Mouse (Mus musculus): ENCODE measurements around the gene Acp4. TPM values are rescaled to one million over a fixed set of nuclear protein-coding genes. Genes with fewer than 3 reads are reported as not detected.

Gene Acp4
- total RNA-seq, 1 experiment, result 0.18 TPM

DNA sequence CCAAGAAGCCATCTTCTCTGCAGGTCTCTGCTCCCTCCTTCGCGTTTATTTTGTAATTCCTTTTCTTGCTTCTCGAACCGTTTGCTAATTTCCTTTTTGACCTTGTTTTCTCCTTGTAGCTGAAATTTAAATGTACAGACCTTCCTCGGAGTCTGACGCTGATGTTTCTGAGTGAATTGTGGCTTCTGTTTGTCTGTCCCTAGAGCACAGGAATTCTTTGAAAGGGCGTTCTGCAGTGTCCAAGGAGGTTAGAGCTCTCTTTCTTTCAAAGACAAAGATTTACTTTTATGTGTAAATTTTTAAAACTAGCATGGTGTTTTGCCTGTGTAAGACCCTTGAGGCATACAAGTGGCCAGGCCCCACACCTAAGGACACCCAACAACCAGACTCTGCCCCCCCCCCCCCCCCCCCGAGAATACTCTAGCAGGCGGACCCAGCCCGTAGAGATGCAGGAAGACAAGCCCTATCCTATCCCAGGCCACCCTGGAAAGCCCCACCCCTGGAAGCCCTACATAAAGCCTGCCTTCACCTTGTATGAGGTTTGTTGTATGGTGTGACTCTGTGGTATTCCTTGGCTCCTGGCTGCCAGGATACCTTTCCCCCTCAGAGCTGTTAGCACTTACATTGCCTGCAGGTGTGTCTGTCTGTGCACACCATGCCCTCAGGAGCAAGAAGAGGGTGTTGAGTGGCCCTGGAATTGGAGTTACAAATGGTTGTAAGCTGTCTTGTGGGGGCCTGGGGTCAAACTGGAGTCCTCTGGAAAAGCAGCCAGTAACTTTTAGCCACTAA is 19.5 kb upstream of the Acp4 start:
- DNase-seq (ENCODE audit: low read depth, low spot score), result peak; percentile 71
- peak overlapping the region; percentile 23; the same call in 1 of the 2 replicates for H3K9ac ChIP-seq (ENCODE audit: insufficient read depth, low read depth, low read length, poor library complexity, severe bottlenecking)
- peak overlapping the region; percentile 95 for H3K27ac ChIP-seq (ENCODE audit: insufficient read depth, low read depth, low read length, poor library complexity, severe bottlenecking)
- TF ChIP-seq ZNF384 (IDR thresholded peaks at IDR 0.05; ENCODE audit: low read depth, low read length) (no peak), ZC3H11A (IDR thresholded peaks at IDR 0.05; ENCODE audit: borderline replicate concordance, low read depth, low read length) (no peak), CHD2 (IDR thresholded peaks at IDR 0.05; ENCODE audit: low read depth, low read length) (no peak), HCFC1 (IDR thresholded peaks at IDR 0.05; ENCODE audit: borderline replicate concordance, insufficient read depth, low read length) (no peak), MAFK (IDR thresholded peaks at IDR 0.05; ENCODE audit: insufficient read depth, low read depth, low read length) (no peak)
- H3K4me1 ChIP-seq (ENCODE audit: control insufficient read depth in 2 of 2, insufficient read depth in 2 of 2, low read length in 2 of 2, poor library complexity in 1 of 2), result peaks cover 0 to 18% of the 10 kb centered on the region in 2 experiments; a peak in 2 of 4 replicates
- no peaks in the 10 kb centered on the region for H3K9me3 ChIP-seq (ENCODE audit: control insufficient read depth, insufficient read depth, low read depth, low read length)
- H3K36me3 ChIP-seq (ENCODE audit: control insufficient read depth, insufficient read depth, low read length, poor library complexity, severe bottlenecking), result no peaks in the 10 kb centered on the region
- in situ Hi-C loops (cut with MboI; ENCODE audit: low sequenced_read_pairs in 2 of 2, unreplicated experiment in 2 of 2), result no loop called here
- H3K4me3 ChIP-seq (ENCODE audit: insufficient read depth in 1 of 2, low read depth in 1 of 2, low read length in 2 of 2, poor library complexity in 1 of 2, severe bottlenecking in 1 of 2), result 0 out of 4 replicates have a peak overlapping the region, but pooled peaks of 1 of the 2 experiments have one; percentile 16

DNA sequence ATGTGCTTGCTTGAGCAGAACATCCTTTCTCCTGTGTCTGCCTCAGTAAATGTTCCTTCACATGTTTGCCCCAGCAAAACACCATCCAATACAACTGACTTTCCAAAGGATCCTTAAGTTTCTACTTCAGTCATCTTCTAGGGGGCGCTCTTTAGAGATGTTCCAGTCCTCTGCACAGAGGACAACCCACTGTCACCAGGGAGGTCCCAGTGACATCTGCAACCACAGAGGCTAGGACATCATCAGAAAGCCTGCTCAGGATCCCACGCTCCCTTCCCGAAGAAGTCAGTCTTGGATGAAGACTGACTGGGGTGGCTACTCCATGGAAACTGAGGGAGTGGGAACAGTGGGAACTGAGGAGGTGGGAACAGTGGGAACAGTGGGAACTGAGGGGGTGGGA is 18.4 kb upstream of the Acp4 start:
- no peak for DNase-seq (ENCODE audit: low read depth, low spot score)

DNA sequence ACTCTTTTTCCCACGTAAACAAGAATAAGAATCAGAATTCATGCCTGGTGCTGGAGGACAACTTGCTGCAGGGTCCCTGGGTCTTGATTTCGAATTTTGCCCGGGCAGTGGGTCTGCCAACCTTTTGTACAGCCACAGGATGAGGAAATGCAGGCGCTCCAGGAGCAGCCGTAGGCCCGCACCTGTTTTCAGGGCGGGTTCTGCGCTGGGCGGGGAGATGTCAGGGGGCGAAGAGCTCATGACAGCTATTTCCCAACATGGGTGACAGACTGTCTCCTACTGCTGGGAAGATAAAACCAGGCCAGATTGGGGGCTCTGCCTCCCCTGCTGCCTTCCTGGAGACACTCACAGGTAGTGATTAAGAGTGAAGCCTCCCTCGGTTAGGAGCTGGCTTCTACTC is 16.9 kb upstream of the Acp4 start:
- Histone ChIP-seq H3K9ac (ENCODE audit: insufficient read depth, low read depth, low read length, poor library complexity, severe bottlenecking) (peak overlapping the region; percentile 31; the same call in 1 of the 2 replicates), H3K9me3 (ENCODE audit: control insufficient read depth, insufficient read depth, low read depth, low read length) (no peaks in the 10 kb centered on the region), H3K4me3 (ENCODE audit: insufficient read depth in 1 of 2, low read depth in 1 of 2, low read length in 2 of 2, poor library complexity in 1 of 2, severe bottlenecking in 1 of 2) (peak overlapping the region; percentile 32 to 46; a peak in 2 of 4 replicates), H3K36me3 (ENCODE audit: control insufficient read depth, insufficient read depth, low read length, poor library complexity, severe bottlenecking) (no peaks in the 10 kb centered on the region), H3K4me1 (ENCODE audit: control insufficient read depth in 2 of 2, insufficient read depth in 2 of 2, low read length in 2 of 2, poor library complexity in 1 of 2) (peaks cover 0 to 18% of the 10 kb centered on the region in 2 experiments; a peak in 2 of 4 replicates), H3K27ac (ENCODE audit: insufficient read depth, low read depth, low read length, poor library complexity, severe bottlenecking) (no peak overlapping the region; the same call in 1 of the 2 replicates)
- DNase-seq (ENCODE audit: low read depth, low spot score), result no peak
- TF ChIP-seq ZNF384 (IDR thresholded peaks at IDR 0.05; ENCODE audit: low read depth, low read length) (no peak), CHD2 (IDR thresholded peaks at IDR 0.05; ENCODE audit: low read depth, low read length) (no peak)
- in situ Hi-C loops (cut with MboI; ENCODE audit: low sequenced_read_pairs in 2 of 2, unreplicated experiment in 2 of 2), result loop anchor here in 1 of 2 experiments (25.0 kb wide), 1 partner anchor 163 kb away; the partner anchor contains the start of gene Lrrc4b

More for the DNA sequence above, 18.4 kb upstream of the Acp4 start:
- H3K4me3 ChIP-seq (ENCODE audit: insufficient read depth in 1 of 2, low read depth in 1 of 2, low read length in 2 of 2, poor library complexity in 1 of 2, severe bottlenecking in 1 of 2), result no peak overlapping the region
- in situ Hi-C loops (cut with MboI; ENCODE audit: low sequenced_read_pairs in 2 of 2, unreplicated experiment in 2 of 2), result no loop called here
- H3K36me3 ChIP-seq (ENCODE audit: control insufficient read depth, insufficient read depth, low read length, poor library complexity, severe bottlenecking), result no peaks in the 10 kb centered on the region
- no peaks in the 10 kb centered on the region for H3K9me3 ChIP-seq (ENCODE audit: control insufficient read depth, insufficient read depth, low read depth, low read length)
- no peak overlapping the region for H3K27ac ChIP-seq (ENCODE audit: insufficient read depth, low read depth, low read length, poor library complexity, severe bottlenecking)
- peaks cover 0 to 18% of the 10 kb centered on the region in 2 experiments; a peak in 2 of 4 replicates for H3K4me1 ChIP-seq (ENCODE audit: control insufficient read depth in 2 of 2, insufficient read depth in 2 of 2, low read length in 2 of 2, poor library complexity in 1 of 2)
- TF ChIP-seq ZNF384 (IDR thresholded peaks at IDR 0.05; ENCODE audit: low read depth, low read length), result no peak
- TF ChIP-seq MAFK (IDR thresholded peaks at IDR 0.05; ENCODE audit: insufficient read depth, low read depth, low read length), result no peak
- TF ChIP-seq HCFC1 (IDR thresholded peaks at IDR 0.05; ENCODE audit: borderline replicate concordance, insufficient read depth, low read length), result no peak
- H3K9ac ChIP-seq (ENCODE audit: insufficient read depth, low read depth, low read length, poor library complexity, severe bottlenecking), result no peak overlapping the region

DNA sequence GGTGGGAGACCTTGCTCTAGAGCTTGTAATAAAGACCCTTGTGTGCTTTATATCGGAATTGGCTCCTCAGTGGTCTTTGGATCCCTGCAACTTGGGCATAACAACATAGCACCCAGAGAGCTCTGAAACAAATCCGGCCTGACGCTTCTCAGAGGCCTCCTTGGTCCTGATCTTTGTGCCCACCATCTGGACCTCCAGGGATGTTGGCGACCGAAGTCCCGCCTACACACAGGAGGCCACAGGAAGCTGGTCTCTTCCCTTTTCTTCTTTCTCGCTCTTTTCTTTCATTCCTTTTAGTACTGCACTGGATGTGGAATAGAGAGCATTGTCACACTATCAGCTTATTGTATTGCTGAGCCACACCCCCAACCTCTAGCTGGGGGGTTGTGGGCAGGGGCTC is 16.3 kb upstream of the Acp4 start:
- H3K27ac ChIP-seq (ENCODE audit: insufficient read depth, low read depth, low read length, poor library complexity, severe bottlenecking), result no peak overlapping the region; the same call in 1 of the 2 replicates
- no peaks in the 10 kb centered on the region for H3K9me3 ChIP-seq (ENCODE audit: control insufficient read depth, insufficient read depth, low read depth, low read length)
- H3K4me1 ChIP-seq (ENCODE audit: control insufficient read depth in 2 of 2, insufficient read depth in 2 of 2, low read length in 2 of 2, poor library complexity in 1 of 2), result peaks cover 0 to 18% of the 10 kb centered on the region in 2 experiments; a peak in 2 of 4 replicates
- no peak for DNase-seq (ENCODE audit: low read depth, low spot score)
- in situ Hi-C loops (cut with MboI; ENCODE audit: low sequenced_read_pairs in 2 of 2, unreplicated experiment in 2 of 2), result loop anchor here in 1 of 2 experiments (25.0 kb wide), 1 partner anchor 164 kb away; the partner anchor contains the start of gene Lrrc4b
- no peak overlapping the region for H3K4me3 ChIP-seq (ENCODE audit: insufficient read depth in 1 of 2, low read depth in 1 of 2, low read length in 2 of 2, poor library complexity in 1 of 2, severe bottlenecking in 1 of 2)
- H3K9ac ChIP-seq (ENCODE audit: insufficient read depth, low read depth, low read length, poor library complexity, severe bottlenecking), result no peak overlapping the region
- TF ChIP-seq CHD2 (IDR thresholded peaks at IDR 0.05; ENCODE audit: low read depth, low read length) (no peak), MAFK (IDR thresholded peaks at IDR 0.05; ENCODE audit: insufficient read depth, low read depth, low read length) (no peak), HCFC1 (IDR thresholded peaks at IDR 0.05; ENCODE audit: borderline replicate concordance, insufficient read depth, low read length) (no peak), ZNF384 (IDR thresholded peaks at IDR 0.05; ENCODE audit: low read depth, low read length) (no peak), ZC3H11A (IDR thresholded peaks at IDR 0.05; ENCODE audit: borderline replicate concordance, low read depth, low read length) (no peak)
- no peaks in the 10 kb centered on the region for H3K36me3 ChIP-seq (ENCODE audit: control insufficient read depth, insufficient read depth, low read length, poor library complexity, severe bottlenecking)
